Mouse (Mus musculus): ENCODE data around the gene Lsamp.

Gene Lsamp

DNA sequence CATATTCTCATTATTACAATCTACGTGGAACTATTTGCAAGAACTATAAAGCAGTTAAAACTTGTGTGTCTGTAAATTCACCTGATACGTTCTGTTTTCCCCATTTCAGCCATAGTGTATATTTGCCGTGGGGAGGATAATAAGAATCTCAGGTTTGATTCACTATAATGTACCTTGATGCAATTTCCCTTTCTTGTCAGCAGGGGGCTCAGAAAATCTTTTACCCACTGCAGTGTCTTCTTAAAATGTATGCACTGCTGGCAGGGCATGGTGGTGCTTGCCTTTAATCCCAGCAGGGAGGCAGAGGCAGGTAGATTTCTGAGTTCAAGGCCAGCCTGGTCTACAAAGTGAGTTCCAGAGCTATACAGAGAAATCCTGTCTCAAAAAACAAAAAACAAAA lies 287.7 kb downstream of the Lsamp start:
- DNase-seq (ENCODE audit: low spot score), result no peak

- no peak for DNase-seq (ENCODE audit: low spot score)
Measured at GRCm38 (mm10) chr16:40290132-40290531, 306.0 kb downstream of the Lsamp start.

DNA sequence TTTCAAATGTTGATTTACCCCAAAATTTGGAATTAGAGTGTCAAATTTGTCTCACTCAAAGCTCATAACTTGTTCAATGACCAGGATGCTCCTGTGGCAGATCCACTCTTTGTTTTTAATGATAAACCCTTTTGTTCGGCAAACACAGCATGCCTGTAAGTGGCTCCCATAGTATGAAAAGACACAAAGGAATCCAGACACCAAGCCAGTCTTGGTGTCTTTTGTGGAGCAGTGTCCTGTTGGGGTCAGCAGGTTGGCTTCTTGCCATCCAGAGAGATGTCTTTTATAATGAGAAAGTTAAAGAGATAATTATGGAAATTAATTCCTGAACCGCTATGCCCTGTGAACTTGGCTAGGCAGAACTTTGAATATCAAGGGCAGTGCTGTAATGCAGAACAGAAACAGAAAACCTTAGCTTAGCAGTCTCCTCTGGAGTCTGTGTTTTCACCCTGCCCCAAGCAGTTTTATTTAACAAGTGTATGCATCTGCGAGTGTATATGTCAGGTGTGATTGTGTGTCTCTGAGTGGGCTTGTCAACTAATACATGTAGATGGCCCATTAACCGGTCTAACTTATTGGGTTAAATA lies 310.2 kb downstream of the Lsamp start:
- no peak for DNase-seq (ENCODE audit: low spot score)

DNA sequence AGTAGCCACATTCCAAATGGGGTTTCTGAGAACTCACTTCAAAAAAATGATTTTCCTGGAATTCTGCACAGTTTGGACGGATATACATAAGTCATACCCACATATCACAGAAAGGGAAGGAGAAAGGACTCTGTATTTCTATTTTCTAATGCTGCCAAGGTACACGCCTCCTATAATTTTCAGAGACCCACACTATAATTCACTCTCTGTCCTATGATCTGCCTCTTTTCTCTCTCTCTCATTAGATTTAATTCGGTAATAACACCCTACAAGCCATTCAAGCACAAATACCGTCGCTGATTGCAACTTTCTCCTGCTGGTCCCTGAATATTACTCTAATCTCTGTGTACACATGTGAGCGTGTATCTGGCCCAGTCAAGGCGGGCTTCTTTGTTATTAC lies 311.1 kb downstream of the Lsamp start:
- DNase-seq (ENCODE audit: low spot score), result no peak

DNA sequence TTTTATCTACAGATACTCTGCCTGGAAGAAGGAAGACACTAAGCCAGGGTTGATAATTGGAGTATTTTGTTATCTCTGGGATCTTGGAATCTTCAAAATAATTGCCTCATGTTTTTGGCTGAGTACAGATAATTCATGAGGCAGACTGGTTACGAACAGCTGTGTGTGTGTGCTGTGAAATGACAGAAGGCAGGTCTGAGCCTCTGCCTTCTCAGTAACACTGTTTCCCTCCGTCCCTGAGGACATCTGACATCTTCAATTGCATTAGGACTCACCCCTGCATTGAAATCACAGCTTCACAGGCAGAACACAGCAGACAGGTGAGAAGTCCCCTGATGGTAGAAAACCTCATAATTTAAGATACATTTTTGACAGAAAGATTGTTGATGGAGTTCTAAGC lies 323.5 kb downstream of the Lsamp start:
- DNase-seq (ENCODE audit: low spot score), result no peak

DNA sequence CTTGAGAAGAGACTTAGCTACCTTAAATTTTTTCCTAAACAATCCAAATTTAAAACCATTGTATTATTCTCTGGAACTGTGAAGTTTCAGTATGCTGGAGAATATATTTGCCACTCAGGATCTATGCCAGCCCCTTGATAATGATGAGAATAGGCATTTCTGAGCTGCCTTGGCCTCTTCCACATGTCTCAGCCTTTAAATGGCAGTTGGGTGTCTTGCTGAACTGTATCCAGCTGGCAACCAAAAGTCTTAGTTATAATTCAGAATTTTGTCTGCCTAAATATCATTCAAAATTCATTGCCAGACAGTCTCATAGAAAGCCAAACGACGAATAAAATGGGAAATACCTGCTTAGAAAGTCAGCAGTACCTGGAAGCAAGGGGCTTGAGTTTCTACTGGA lies 332.0 kb downstream of the Lsamp start:
- DNase-seq (ENCODE audit: low spot score), result no peak

DNA sequence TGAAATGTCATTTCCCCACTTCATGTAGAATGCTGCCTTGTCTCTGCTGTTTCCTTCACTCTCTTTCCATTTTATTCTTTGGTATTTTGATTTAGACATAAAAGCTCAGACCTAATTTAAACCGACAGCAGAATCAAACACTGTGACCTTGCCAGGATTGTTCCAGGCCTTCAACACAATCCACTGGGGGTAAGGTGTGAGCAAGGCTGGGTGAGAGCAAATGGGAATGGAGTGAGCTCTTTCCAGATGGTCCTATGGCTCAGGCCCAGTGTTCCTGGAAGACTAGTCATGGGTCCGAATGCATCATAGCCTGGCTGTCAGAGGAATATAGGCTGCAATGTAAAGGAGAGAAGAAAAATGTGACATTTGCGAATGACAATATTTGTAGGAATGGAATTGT lies 340.6 kb downstream of the Lsamp start:
- no peak for DNase-seq (ENCODE audit: low spot score)

DNA sequence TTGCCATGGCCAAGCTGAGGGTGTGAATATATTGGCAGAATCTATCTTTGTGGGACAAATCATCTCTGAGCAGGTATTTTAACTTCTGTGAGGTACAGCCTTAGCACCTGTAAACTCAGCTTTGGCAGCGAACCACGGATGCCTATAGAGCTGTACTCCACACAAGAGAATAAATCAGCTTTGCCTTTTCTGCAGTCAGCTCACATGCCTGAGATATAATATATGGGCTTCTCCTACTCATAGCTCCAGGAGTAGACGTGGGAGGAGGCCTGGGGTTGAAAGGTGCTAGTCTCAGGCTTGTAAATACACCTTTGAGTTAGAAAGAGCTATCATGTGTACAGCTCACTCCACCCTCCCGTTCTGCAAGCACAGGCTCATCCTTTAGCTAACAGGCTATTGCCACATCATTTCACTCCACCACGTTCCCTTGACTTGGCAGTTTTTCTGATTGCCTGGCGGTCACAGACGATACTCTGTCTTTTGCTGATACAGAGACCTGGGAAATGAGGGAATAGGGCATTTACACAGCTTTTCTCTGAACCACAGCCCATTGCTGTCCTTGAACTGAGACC lies 344.2 kb downstream of the Lsamp start:
- no peak for DNase-seq (ENCODE audit: low spot score)

DNA sequence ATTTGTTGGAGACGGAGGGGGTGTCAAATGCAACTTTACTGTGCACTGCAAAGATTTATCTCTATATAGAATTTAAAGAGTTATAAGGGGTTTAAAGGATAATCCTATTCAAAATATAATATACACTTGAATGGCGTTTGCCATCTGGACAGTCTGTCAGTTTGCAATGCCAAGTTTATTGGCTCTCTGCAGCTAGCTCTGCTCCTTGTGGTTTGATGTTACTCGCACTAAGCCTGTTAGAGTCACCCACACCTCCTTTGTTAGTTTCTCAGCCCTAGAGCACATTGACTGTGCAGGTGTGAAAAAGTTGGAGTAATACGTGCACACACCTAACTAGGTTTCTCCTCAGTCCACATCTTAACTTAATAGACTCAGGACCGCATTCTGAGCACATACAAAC lies 385.5 kb downstream of the Lsamp start:
- no peak for DNase-seq (ENCODE audit: low spot score)

GRCm38 (mm10) chr16:40371291-40371690 lies 387.1 kb downstream of the Lsamp start:
- no peak for DNase-seq (ENCODE audit: low spot score)

DNA sequence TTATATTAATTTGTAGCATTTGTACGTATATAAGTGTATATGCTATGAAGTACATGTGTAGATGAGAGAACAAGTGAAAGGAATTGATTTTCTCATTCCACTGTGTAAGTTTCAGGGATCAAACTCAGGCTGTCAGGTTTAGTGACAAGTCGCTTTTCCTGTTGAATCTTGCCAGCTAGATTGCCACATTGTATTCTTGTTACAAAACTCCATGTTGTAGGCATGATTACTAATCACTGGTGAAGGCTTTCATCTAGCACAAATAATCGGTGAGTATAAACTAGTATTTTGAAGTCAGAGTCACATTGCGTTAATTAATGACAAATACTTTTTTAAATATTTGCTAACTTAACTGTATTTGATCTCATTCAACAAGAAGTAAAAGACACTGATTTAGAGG lies 391.2 kb downstream of the Lsamp start:
- no peak for DNase-seq (ENCODE audit: low spot score)

DNA sequence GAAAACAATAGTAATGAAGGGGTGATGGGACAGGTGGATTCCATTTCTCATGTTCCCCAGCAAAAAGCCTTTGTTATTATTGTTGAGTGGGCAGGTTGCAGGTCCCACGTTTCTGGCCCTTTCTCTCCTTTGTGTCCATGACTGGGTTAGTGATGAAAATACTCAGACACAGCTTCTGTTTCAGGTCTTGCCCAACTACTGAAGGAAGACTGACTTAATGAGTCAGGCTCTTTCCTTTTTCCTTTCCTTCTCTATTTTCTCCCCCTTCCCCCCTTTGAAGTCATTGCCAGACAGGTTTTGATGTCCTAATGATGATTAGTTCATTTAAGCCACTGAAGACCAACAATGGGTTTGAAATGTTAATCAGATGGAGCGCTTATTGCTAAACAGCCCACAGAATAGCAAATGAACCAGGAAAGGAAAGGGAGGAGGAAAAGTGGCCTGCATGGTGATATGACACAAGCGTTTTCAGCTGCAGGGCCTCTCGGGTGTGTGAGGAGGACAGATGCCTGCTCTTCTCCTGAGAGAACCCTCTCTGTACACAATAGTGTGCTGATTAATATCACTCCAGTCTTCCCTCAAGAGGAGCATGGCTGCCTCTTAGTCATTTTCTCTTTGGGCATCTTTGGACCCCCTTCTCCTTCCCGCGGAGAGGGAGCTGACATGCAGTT lies 393.1 kb downstream of the Lsamp start:
- no peak for DNase-seq (ENCODE audit: low spot score)

DNA sequence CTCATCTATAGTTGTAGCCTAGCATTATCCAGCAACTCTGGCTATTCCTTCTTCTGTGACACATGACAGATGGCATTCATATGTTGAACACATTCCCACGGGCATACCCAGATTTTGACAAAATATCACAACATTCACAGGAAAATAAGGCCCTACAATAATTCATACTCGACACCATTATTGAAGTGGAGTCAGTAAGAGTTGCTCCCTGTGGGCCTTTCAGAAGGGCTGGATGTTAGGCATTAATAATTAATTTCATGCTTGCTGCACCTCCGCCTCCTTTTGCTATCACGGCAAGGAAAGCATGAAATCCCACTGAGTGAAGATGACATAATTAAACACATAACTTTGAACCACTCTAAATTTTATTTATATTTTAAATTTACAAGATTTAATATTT lies 407.9 kb downstream of the Lsamp start:
- no peak for DNase-seq (ENCODE audit: low spot score)

DNA sequence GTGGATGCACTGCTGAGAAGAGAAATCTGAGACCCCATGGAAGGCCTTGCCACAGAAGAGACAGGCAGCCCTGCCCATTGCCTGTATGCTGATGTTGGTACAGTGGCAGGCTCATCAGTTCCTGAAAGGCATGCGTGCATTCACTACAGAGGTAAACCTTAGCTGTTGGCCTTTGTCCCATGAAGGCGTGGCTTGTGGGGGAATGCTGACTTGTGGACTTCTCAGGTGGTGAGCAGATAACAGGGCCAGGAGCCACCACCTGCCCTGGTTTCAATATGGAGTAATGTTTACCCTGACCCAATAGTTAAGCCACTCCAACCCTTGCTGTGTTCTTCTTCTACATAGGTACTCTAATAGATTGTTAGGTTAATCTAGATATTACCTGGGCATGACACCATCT lies 415.4 kb downstream of the Lsamp start:
- DNase-seq (ENCODE audit: low spot score), result no peak

- DNase-seq (ENCODE audit: low spot score), result no peak
Measured at GRCm38 (mm10) chr16:40434280-40434679, 450.1 kb downstream of the Lsamp start.

DNA sequence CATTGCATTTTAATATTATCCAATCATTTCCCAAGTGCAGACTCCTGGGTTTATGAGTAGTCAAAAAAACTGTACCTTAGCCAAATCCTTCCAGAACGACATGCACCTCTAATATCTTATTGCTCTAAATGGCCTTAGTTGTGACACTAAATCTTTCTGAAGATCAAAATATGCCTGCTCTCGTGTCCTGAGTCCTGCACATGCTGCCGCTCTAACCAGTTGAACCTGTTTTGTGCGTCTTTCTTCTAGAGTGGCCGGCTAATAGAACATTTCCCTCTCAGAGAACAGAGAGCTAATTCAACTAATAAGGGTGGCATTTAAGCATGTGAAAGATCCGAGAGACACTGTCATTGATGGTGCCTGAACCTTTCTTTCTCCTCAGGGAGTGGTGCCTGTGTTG lies 452.3 kb downstream of the Lsamp start:
- no peak for DNase-seq (ENCODE audit: low spot score)

- DNase-seq (ENCODE audit: low spot score), result no peak
Measured at GRCm38 (mm10) chr16:40437879-40438278, 453.7 kb downstream of the Lsamp start.

DNA sequence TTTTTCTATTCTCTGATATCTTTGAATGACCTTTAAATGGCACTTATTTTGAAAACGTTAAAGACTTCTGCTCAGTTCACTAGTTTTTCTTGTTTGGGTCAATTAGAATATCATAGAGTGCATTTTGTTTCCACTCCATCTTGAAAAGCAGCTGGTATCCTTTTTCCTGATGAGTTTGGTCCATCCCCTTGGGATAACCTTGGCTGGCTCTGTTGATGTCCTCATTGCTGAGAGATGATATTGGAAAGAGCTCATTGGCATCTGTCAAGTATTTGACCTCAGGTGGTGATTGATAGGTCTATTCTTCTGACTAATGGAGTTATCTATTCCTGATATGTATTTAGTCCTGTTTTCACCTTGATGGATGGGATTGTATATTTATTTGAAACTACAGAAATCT lies 454.7 kb downstream of the Lsamp start:
- DNase-seq (ENCODE audit: low spot score), result no peak

- no peak for DNase-seq (ENCODE audit: low spot score)
Measured at GRCm38 (mm10) chr16:40446587-40446986, 462.4 kb downstream of the Lsamp start.

DNA sequence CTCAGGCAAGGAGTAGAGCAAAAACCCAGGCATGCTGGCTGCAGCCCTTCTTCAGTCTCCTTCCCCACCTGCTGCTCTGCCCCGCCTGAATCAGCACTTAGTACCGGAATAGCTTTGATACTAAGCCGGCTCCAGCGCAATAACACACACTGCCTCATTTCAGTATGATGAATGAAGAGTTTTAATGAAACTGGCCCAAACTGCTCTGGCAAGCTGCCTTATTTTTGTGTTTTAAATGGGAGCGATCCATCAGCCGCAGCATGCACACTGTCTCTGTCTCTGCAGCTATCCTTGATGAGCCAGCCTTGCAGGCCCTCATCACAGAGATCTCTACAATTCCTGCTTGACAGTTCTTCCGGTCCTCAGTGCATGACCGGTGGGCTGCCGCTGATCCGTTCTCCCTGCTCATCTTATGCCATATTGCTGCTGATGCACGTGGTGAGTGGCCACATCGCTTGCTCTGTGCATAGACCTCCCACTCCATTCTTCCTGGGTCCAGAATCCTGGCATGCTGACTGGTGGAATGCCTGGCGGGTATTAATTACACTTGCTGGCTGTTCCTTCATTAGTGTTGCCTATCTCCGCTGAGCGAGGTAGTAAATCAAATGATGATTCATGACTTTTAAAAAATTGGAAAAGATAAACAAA lies 479.4 kb downstream of the Lsamp start:
- no peak for DNase-seq (ENCODE audit: low spot score)

- DNase-seq (ENCODE audit: low spot score), result no peak
Measured at GRCm38 (mm10) chr16:40466596-40466995, 482.4 kb downstream of the Lsamp start.

- no peak for DNase-seq (ENCODE audit: low spot score)
Measured at GRCm38 (mm10) chr16:40470946-40471345, 486.8 kb downstream of the Lsamp start.

GRCm38 (mm10) chr16:40471967-40472366 lies 487.8 kb downstream of the Lsamp start:
- no peak for DNase-seq (ENCODE audit: low spot score)
